Mouse (Mus musculus): ENCODE results near the gene Pmm1.
"Not testable (repeated sequence)": the region's sequence is repeated elsewhere in the genome, so short reads cannot be mapped to it uniquely, and the experiment has no call there.

Pmm1 gene

GRCm38 (mm10) chr15:81960171-81961077, at the start of gene Pmm1:
Gene Pmm1, minus strand, starts transcription at chr15:81960930.
- peak; percentile 99 for DNase-seq

DNA sequence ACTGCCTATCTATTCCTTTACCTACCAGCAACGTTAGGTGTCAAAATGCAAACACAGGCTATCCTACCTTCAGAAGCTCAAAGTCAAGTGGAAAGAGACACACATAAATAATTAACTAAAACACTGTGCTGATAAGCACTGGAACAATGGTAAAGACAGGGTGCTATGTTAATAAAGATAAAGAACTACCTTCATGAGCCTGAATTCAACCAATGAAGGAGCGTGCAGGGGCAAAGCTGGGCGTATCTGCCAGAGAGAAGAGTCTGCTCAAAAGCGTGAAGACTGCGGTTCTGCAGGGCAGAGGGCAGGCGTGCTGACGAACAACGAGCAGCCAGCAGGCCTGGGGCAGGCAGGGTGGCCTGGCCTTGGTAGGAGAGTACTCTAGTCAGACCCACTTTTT, 43.5 kb upstream of the Pmm1 start:
- no peak for DNase-seq

DNA sequence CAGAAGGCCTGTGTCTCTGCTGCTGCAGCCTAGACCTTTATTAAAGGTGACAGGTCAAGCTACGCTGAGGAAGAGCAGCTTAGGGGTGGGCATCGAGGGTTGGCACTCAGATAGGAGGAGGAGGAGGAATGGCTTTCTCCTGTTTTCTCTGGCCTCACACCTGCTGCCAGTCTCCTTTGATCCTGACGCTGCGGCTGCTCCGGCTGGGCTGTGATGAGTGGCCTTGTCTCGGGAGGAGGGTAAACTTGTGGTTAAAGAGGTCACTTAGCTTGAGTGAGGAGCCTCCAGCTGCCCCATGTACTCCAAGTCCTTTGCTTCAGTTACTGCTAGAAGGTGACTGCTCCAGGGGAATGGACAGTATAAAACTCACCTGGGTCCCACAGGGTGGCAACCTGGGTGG, 33.3 kb upstream of the Pmm1 start:
- no peak for DNase-seq

GRCm38 (mm10) chr15:81990549-81990948, 29.8 kb upstream of the Pmm1 start:
- no peak for DNase-seq

DNA sequence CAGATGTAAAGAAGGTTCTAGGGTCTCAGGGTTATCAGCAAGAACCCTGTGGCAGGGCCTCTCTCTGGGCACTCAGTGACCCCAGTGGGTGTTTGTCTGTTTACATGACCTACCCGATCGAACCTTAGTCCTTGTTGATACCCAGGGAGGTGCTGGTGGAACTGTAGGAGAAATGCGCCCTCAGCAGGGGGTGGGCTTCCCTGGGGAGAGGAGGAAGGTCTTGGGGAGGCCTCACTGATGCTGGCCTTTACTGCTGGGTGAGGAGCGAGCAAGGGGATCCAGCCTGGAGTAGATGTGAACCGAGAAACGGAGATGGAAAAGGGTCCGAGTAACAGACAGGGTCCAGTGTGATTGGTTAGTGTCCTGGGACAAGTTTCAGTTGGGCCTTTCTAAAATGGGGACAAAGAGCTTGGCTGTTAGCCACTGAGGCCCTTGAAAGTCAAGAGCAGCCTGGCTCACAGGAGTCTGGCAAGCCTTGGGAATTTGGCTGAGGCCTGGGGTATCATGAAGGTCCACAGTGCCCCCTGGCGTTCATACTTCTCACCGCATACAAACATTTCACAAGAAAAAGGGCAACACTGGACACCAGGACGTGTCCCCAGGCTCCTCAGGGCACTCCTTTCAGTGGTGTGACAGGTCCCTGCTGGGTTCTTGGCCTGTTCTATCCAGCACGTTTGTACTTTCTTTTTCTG, 28.8 kb upstream of the Pmm1 start:
- peak; percentile 81 for DNase-seq

GRCm38 (mm10) chr15:81987646-81988045, 26.9 kb upstream of the Pmm1 start, which contains the start of gene Xrcc6:
Gene Xrcc6, plus strand, starts transcription at chr15:81987835.
- no peak for DNase-seq

GRCm38 (mm10) chr15:81985267-81986161, 24.8 kb upstream of the Pmm1 start:
- DNase-seq: no peak

DNA sequence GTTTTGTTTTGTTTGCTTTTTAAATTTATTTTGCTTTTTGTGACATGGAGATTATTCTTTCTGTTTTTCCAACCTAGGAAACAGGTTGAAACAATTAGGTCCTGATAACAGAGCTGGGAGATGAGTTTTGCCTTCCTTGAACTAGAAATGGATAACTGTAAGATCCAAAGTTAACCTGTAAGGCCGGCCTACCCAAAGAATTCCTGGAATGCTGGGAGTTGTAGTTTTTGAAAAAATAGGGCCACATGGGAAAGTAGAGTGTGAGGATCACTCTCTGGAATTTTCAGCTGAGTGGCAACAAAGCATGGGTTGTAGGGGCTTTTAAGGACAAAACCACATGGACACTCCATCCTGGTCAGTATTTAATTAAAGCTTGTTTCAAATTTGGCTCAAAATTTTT, 21.4 kb upstream of the Pmm1 start:
- DNase-seq: no peak

- no peak for DNase-seq
Measured at GRCm38 (mm10) chr15:81980321-81980720, 19.6 kb upstream of the Pmm1 start, which contains the start of gene 1700029P11Rik. Gene 1700029P11Rik, plus strand, starts transcription at chr15:81980540.

- not testable (repeated sequence) for DNase-seq
Measured at GRCm38 (mm10) chr15:81975156-81975555, 14.4 kb upstream of the Pmm1 start.

- not testable (repeated sequence) for DNase-seq
Measured at GRCm38 (mm10) chr15:81970498-81970897, 9.8 kb upstream of the Pmm1 start.

GRCm38 (mm10) chr15:81969635-81970034, 8.9 kb upstream of the Pmm1 start:
- DNase-seq: not testable (repeated sequence)

DNA sequence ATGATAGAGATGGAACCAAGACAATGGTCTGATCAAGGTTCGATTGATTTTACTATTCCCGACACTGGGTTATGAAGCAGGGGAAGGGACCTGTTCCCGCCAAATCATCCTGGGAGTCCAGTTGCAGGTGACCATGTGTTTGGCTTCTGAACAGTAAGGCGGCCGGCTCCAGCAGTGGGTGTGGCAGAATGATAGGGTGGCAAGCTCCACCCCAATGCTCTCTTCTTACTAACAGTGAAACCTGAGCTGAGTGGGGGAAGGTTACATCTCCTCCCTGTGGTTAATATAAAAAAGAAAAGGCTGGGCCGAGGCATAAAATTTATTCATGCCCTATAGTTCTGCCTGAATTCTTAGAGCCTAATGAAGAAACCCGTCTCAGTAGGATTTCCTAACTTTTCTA, 8.4 kb upstream of the Pmm1 start:
- DNase-seq: no peak

DNA sequence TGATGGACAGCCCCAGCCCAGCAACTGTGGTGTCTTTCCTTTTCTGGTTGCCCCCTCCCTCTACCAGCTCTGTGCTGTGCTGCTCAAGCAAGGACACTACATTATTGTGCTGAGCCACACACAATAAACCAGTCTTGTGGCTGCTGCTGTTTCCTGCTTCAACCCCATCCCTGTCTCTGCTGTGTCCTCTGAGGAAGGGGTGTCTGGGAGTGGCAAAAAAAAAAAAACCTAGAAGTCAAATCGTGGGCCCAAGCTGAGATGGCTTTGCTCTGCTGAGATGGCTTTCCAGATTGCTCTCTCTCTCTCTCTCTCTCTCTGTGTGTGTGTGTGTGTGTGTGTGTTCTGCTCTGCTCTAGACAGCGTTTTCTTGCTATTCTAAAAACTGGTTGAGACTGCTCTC, 7.7 kb upstream of the Pmm1 start:
- DNase-seq: no peak

GRCm38 (mm10) chr15:81967821-81968220, 7.1 kb upstream of the Pmm1 start:
- no peak for DNase-seq

DNA sequence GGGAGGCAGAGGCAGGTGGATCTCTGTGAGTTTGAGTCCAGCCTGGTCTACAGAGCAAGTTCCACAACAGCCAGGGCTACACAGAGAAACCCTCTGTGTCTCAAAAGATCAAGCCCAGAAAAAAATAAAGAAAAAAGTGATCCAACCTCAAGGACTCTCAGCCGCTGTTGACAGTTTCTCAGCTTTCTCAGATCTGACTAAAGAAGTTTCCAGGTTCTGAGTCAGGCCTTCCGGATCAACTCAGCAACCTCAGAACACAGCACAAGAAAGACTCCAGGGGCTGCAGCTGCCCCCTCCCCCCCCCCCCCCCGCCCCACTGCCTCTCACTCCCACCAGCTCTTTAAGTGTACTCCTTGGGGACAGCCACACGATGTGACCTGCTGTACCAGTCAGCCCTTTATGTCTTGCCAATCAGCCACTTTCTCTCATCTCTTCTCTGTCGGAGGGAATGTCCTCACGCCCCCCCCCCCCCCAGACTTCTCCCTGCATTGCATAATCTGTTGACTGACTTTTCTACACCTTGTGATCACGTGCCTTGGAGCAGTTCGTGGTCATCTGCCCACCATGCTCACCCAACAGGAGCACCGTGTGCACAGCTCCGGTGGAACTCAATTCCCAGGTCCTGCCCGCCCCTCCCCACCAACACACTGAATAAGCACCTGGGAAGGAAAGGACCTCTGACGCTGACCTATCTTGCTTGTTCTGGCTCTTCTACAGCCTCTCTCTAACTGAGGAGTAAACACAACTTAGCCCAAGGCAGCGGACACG, 5.5 kb upstream of the Pmm1 start:
- DNase-seq: no peak

GRCm38 (mm10) chr15:81964980-81965545, 4.3 kb upstream of the Pmm1 start:
- no peak for DNase-seq

- DNase-seq: no peak
Measured at GRCm38 (mm10) chr15:81964262-81964661, 3.5 kb upstream of the Pmm1 start.

- DNase-seq: no peak
Measured at GRCm38 (mm10) chr15:81961078-81961451, 335 bp upstream of the Pmm1 start.

- no peak for DNase-seq
Measured at GRCm38 (mm10) chr15:81958906-81959305, 1.8 kb downstream of the Pmm1 start.

- DNase-seq: peak; percentile 63
Measured at GRCm38 (mm10) chr15:81957598-81957997, 3.1 kb downstream of the Pmm1 start.

- peak; percentile 55 for DNase-seq
Measured at GRCm38 (mm10) chr15:81956457-81956856, 4.3 kb downstream of the Pmm1 start.

Measured in right cerebral cortex, adult 18-20 months (tissue).